In the genomic region with DNA sequence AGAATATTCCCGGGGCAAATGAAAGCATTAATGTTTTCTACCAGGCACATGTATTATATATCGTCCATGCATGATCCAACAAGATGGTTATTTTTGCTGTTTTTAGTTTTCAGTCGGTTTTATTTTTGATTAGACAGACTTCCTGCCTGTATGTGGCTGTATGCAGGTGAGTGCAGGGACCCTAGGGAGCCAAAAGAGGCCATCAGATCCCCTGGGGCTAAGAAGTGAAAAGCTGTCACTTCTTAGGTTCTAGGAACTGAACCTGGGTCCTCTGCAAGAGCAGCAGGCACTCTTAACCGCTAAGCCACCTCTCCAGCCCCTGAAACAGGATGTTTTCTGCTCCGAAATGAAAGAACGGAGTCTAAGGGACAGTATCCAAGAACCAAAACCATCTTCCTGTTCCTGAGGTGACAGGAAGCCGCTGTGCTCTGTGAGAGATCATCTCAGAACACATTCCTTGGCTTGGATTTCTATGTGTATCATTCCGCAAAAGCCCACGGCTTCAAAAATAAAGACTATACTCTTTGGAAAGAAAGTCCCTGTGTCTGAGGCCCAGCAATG, we compare ENCODE assay signal across 9 mouse cellular contexts. TPM values are rescaled to one million over a fixed set of nuclear protein-coding genes. Genes with fewer than 3 reads are reported as not detected.
DNase-seq lines count a peak whose midpoint lies in the region; ATAC-seq and TF ChIP-seq lines count a peak whose summit lies in the region.
"Had no signal": no experiment of that assay in that cellular context is flagged by ENCODE, and none has a peak within 500 bp of the region (broad histone marks: within the 10 kb centered on the region; RNA-seq: fewer than 3 reads in every experiment).

No protein-coding gene starts in this region.

- in situ Hi-C loops in CH12.LX (cut with MboI; ENCODE audit: low pct_ligation_motif_present, low pct_unique_long_range_greater_than_20kb, low sequenced_read_pairs): no loop called here

- no peak for TF ChIP-seq POLR2A in CH12.LX (IDR thresholded peaks at IDR 0.05; ENCODE audit: low read depth, low read length)
- no peak for TF ChIP-seq POLR2A in cerebellum, adult 2 months (IDR thresholded peaks at IDR 0.05; ENCODE audit: borderline replicate concordance, insufficient read depth, low read length)

- dilution Hi-C loops in CH12.LX (cut with MboI; ENCODE audit: extremely low pct_ligation_motif_present, extremely low pct_unique_long_range_greater_than_20kb, low sequenced_read_pairs): no loop called here

- H3K36me3 ChIP-seq in CH12.LX (replicated peaks in 1 of 2; ENCODE audit: control insufficient read depth in 1 of 2, insufficient read depth in 1 of 2, low read length in 1 of 2): peaks cover 0 to 18% of the 10 kb centered on the region in 2 experiments
- no peaks in the 10 kb centered on the region for H3K36me3 ChIP-seq in intestine, embryonic 15.5 days
- no peaks in the 10 kb centered on the region for H3K36me3 ChIP-seq in forebrain, embryonic 15.5 days
- H3K36me3 ChIP-seq: midbrain, embryonic 13.5 days had no signal

- peak overlapping the region; percentile 63 for H3K4me2 ChIP-seq in CH12.LX (ENCODE audit: insufficient read depth, low read depth, poor library complexity, severe bottlenecking)
- H3K4me2 ChIP-seq in intestine, embryonic 15.5 days (replicated peaks): no peak overlapping the region; the same call in 1 of the 2 replicates
- H3K4me2 ChIP-seq in forebrain, embryonic 15.5 days (replicated peaks): no peak overlapping the region
- H3K4me2 ChIP-seq: midbrain, embryonic 13.5 days had no signal

- ATAC-seq in intestine, embryonic 15.5 days: no peak
- ATAC-seq in forebrain, embryonic 15.5 days (replicated peaks): no peak
- ATAC-seq: midbrain, embryonic 13.5 days had no signal

- intact Hi-C loops in left cerebral cortex, adult 2 months (cut with DNase I): no loop called here
- intact Hi-C loops in left cerebral cortex, postnatal 14 days (cut with DNase I): no loop called here

- H3K4me3 ChIP-seq in left cerebral cortex, adult 2 months: no peak overlapping the region
- H3K4me3 ChIP-seq in CH12.LX (replicated peaks in 1 of 3; ENCODE audit: low read depth in 2 of 3, low read length in 2 of 3, poor library complexity in 1 of 3): peak overlapping the region; percentile 4 to 26 (median 25)
- H3K4me3 ChIP-seq in intestine, embryonic 15.5 days (replicated peaks): no peak overlapping the region
- H3K4me3 ChIP-seq in forebrain, embryonic 15.5 days: no peak overlapping the region
- H3K4me3 ChIP-seq in cerebellum, adult 2 months (replicated peaks; ENCODE audit: insufficient read depth, low read depth, low read length): no peak overlapping the region
- H3K4me3 ChIP-seq: midbrain, embryonic 13.5 days had no signal

- WGBS in intestine, embryonic 15.5 days: 62% methylated on average over 9 of the region's 9 CpGs
- 79% methylated on average over 9 of the region's 9 CpGs for WGBS in forebrain, embryonic 15.5 days
- WGBS in cerebellum, adult 2 months: 45% methylated on average over 9 of the region's 9 CpGs

- no peaks in the 10 kb centered on the region for H3K27me3 ChIP-seq in CH12.LX (replicated peaks)
- no peaks in the 10 kb centered on the region for H3K27me3 ChIP-seq in intestine, embryonic 15.5 days (replicated peaks)
- H3K27me3 ChIP-seq in forebrain, embryonic 15.5 days: no peaks in the 10 kb centered on the region
- no peaks in the 10 kb centered on the region for H3K27me3 ChIP-seq in cerebellum, adult 2 months (ENCODE audit: control insufficient read depth, insufficient read depth, low read length)
- H3K27me3 ChIP-seq: midbrain, embryonic 13.5 days had no signal

- H3K4me1 ChIP-seq in CH12.LX (ENCODE audit: control insufficient read depth in 1 of 2, insufficient read depth in 2 of 2): peaks cover 35 to 75% of the 10 kb centered on the region in 2 experiments
- 0 out of 2 replicates have a peak, but pooled peaks cover 7% of the 10 kb centered on the region for H3K4me1 ChIP-seq in intestine, embryonic 15.5 days (replicated peaks)
- H3K4me1 ChIP-seq in forebrain, embryonic 15.5 days: no peaks in the 10 kb centered on the region
- H3K4me1 ChIP-seq in cerebellum, adult 2 months (ENCODE audit: control insufficient read depth, insufficient read depth, low read length): peaks cover 2% of the 10 kb centered on the region; the same call in 1 of the 2 replicates
- H3K4me1 ChIP-seq: midbrain, embryonic 13.5 days had no signal

- H3K9ac ChIP-seq in CH12.LX (ENCODE audit: insufficient read depth, low read depth): no peak overlapping the region
- H3K9ac ChIP-seq in intestine, embryonic 15.5 days: no peak overlapping the region
- H3K9ac ChIP-seq in forebrain, embryonic 15.5 days (replicated peaks): no peak overlapping the region
- H3K9ac ChIP-seq: midbrain, embryonic 13.5 days had no signal

- TF ChIP-seq EP300 in CH12.LX (IDR thresholded peaks at IDR 0.05; ENCODE audit: low read length): peak; percentile 23; the same call in 1 of the 2 replicates

- no peak for TF ChIP-seq RAD21 in CH12.LX (IDR thresholded peaks at IDR 0.05; ENCODE audit: low read depth, low read length)

- H3K79me2 ChIP-seq in CH12.LX (replicated peaks; ENCODE audit: control insufficient read depth, extremely low read depth, insufficient read depth, poor library complexity, severe bottlenecking): peaks cover 53% of the 10 kb centered on the region

- no peaks in the 10 kb centered on the region for H3K9me3 ChIP-seq in CH12.LX (replicated peaks; ENCODE audit: low read length)
- no peaks in the 10 kb centered on the region for H3K9me3 ChIP-seq in intestine, embryonic 15.5 days
- H3K9me3 ChIP-seq in forebrain, embryonic 15.5 days: no peaks in the 10 kb centered on the region
- H3K9me3 ChIP-seq: midbrain, embryonic 13.5 days had no signal

- no peak for DNase-seq in left cerebral cortex, adult 2 months (ENCODE audit: extremely low spot score in 1 of 2, low spot score in 2 of 2)
- no peak for DNase-seq in left cerebral cortex, postnatal 14 days (ENCODE audit: low spot score in 2 of 2)
- peak; percentile 21 to 26 for DNase-seq in B cell, adult 2 months
- DNase-seq in CH12.LX (ENCODE audit: extremely low read depth): peak; percentile 69
- DNase-seq in cerebellum, adult 2 months: no peak
- DNase-seq: right cerebral cortex, adult 18-20 months had no signal

- H3K27ac ChIP-seq in left cerebral cortex, adult 2 months: peak overlapping the region; percentile 50
- no peak overlapping the region for H3K27ac ChIP-seq in CH12.LX (ENCODE audit: insufficient read depth, low read depth)
- peak overlapping the region; percentile 42; the same call in 1 of the 2 replicates for H3K27ac ChIP-seq in intestine, embryonic 15.5 days
- no peak overlapping the region for H3K27ac ChIP-seq in forebrain, embryonic 15.5 days (replicated peaks)
- no peak overlapping the region for H3K27ac ChIP-seq in cerebellum, adult 2 months (ENCODE audit: insufficient read depth, low read length)
- H3K27ac ChIP-seq: midbrain, embryonic 13.5 days had no signal

- TF ChIP-seq CTCF in left cerebral cortex, adult 2 months (IDR thresholded peaks at IDR 0.05): no peak
- no peak for TF ChIP-seq CTCF in CH12.LX (conservative IDR thresholded peaks at IDR 0.05 in 1 of 2, IDR thresholded peaks at IDR 0.05 in 1 of 2; ENCODE audit: low read depth in 2 of 2, low read length in 2 of 2)
- TF ChIP-seq CTCF in cerebellum, adult 2 months (IDR thresholded peaks at IDR 0.05; ENCODE audit: borderline replicate concordance, insufficient read depth, low read depth, low read length): no peak

TF ChIP-seq in CH12.LX, 34 proteins besides CTCF, POLR2A, EP300 and RAD21:
- TF ChIP-seq BHLHE40 (IDR thresholded peaks at IDR 0.05; ENCODE audit: low read depth, low read length): peak; percentile 70
- TF ChIP-seq ELF1 (IDR thresholded peaks at IDR 0.05; ENCODE audit: low read depth, low read length): 0 out of 2 replicates have a peak, but pooled peaks have one; percentile 21
- TF ChIP-seq CHD2 (IDR thresholded peaks at IDR 0.05; ENCODE audit: low read length): no peak
- peak; percentile 59 for TF ChIP-seq ETS1 (conservative IDR thresholded peaks at IDR 0.05; ENCODE audit: low read depth, low read length)

RNA-seq across cellular contexts. Expression of a gene that starts 15.9 kb away (rescaled TPM):
- 10 to 100 TPM; 18.8 to 19.7 TPM for total RNA-seq in left cerebral cortex, adult 2 months (2021)
- 10 to 100 TPM; 18.6 to 22.8 TPM for total RNA-seq in left cerebral cortex, postnatal 14 days (2021)
- total RNA-seq in CH12.LX (2012; rRNA removed) (122 and 131 TPM in 2 replicates), CH12.LX (2014; rRNA removed) (175 and 188 TPM in 2 replicates)
- polyA plus RNA-seq in CH12.LX (2012; ENCODE audit: insufficient read length, low read depth): 110 and 125 TPM in 2 replicates
- 86.3 and 87.4 TPM in 2 replicates for polyA plus RNA-seq in intestine, embryonic 15.5 days (2015; fragmentation: Nextera tagmentation; extraction: Ambion mirVana)
- 28.5 and 28.8 TPM in 2 replicates for polyA plus RNA-seq in forebrain, embryonic 15.5 days (2015; fragmentation: Nextera tagmentation; extraction: Ambion mirVana)
- 26.4 and 29.0 TPM in 2 replicates for polyA plus RNA-seq in cerebellum, adult 2 months (2012; rRNA removed)

RNA-seq across cellular contexts. Expression of a gene that starts 16.0 kb away (rescaled TPM):
- 1 to 10 TPM; 4.9 to 5.4 TPM for total RNA-seq in left cerebral cortex, adult 2 months (2021)
- total RNA-seq in left cerebral cortex, postnatal 14 days (2021): 1 to 10 TPM; 3.8 to 5.3 TPM
- total RNA-seq in CH12.LX (2012; rRNA removed) (9.1 and 9.8 TPM in 2 replicates), CH12.LX (2014; rRNA removed) (10.1 and 10.2 TPM in 2 replicates)
- 7.5 and 9.7 TPM in 2 replicates for polyA plus RNA-seq in CH12.LX (2012; ENCODE audit: insufficient read length, low read depth)
- polyA plus RNA-seq in intestine, embryonic 15.5 days (2015; fragmentation: Nextera tagmentation; extraction: Ambion mirVana): 9.0 and 9.8 TPM in 2 replicates
- polyA plus RNA-seq in forebrain, embryonic 15.5 days (2015; fragmentation: Nextera tagmentation; extraction: Ambion mirVana): 5.3 and 6.0 TPM in 2 replicates
- polyA plus RNA-seq in cerebellum, adult 2 months (2012; rRNA removed): 10.7 and 10.8 TPM in 2 replicates

RNA-seq across cellular contexts. Expression of a gene that starts 54.8 kb away (rescaled TPM):
- total RNA-seq in left cerebral cortex, adult 2 months (2021): 10 to 100 TPM; 12.6 to 12.9 TPM
- total RNA-seq in left cerebral cortex, postnatal 14 days (2021): 10 to 100 TPM; 11.6 to 12.4 TPM
- 17.6 and 29.3 TPM in 2 replicates for total RNA-seq in CH12.LX (2012; rRNA removed)
- total RNA-seq in CH12.LX (2014; rRNA removed): 41.7 and 45.0 TPM in 2 replicates
- polyA plus RNA-seq in CH12.LX (2012; ENCODE audit: insufficient read length, low read depth): 27.2 and 47.1 TPM in 2 replicates
- polyA plus RNA-seq in intestine, embryonic 15.5 days (2015; fragmentation: Nextera tagmentation; extraction: Ambion mirVana): 21.2 and 24.0 TPM in 2 replicates
- 14.1 and 16.2 TPM in 2 replicates for polyA plus RNA-seq in forebrain, embryonic 15.5 days (2015; fragmentation: Nextera tagmentation; extraction: Ambion mirVana)
- polyA plus RNA-seq in cerebellum, adult 2 months (2012; rRNA removed): 7.7 and 8.2 TPM in 2 replicates

Comparison
In these comparisons a context has a peak if more than half of its experiments do, and no peak if none do; other contexts are left out.
1. DNase-seq: peak in B cell, adult 2 months (2 of 2) and CH12.LX (single experiment); none in left cerebral cortex, adult 2 months (0 of 2), left cerebral cortex, postnatal 14 days (0 of 2) and cerebellum, adult 2 months (0 of 2).
2. H3K27ac ChIP-seq: peak in left cerebral cortex, adult 2 months (single experiment) and intestine, embryonic 15.5 days (single experiment); none in CH12.LX (single experiment), forebrain, embryonic 15.5 days (single experiment) and cerebellum, adult 2 months (single experiment).
3. H3K4me3 ChIP-seq: peak in CH12.LX (3 of 3); none in left cerebral cortex, adult 2 months (single experiment), intestine, embryonic 15.5 days (single experiment), forebrain, embryonic 15.5 days (single experiment) and cerebellum, adult 2 months (single experiment).